Mouse (Mus musculus) cerebellum, adult 2 months (tissue): ENCODE results near the gene 4931428L18Rik.

Experiments used
- CTCF ChIP-seq: fragments of 200-500 bp; IDR thresholded peaks from 2 replicates; pipeline ENCODE4 v1.5.1; 2011; ENCODE audit warnings: low read depth, mild to moderate bottlenecking, control low read depth, low read length, moderate library complexity, borderline replicate concordance; ENCODE audit not compliant: insufficient read depth
- POLR2A ChIP-seq: fragments of 200-500 bp; IDR thresholded peaks from 2 replicates; pipeline ENCODE4 v1.6.1; 2011; ENCODE audit warnings: low read length, control low read depth, borderline replicate concordance; ENCODE audit not compliant: insufficient read depth

- no peak for TF ChIP-seq POLR2A
- TF ChIP-seq CTCF: no peak
Observed at GRCm38 (mm10) chr1:31214831-31215230, 7.7 kb downstream of the 4931428L18Rik start.
